Mouse (Mus musculus): ENCODE measurements around the gene Stk39. TPM values are rescaled to one million over a fixed set of nuclear protein-coding genes. Genes with fewer than 3 reads are reported as not detected.
"Not testable (repeated sequence)": the region's sequence is repeated elsewhere in the genome, so short reads cannot be mapped to it uniquely, and the experiment has no call there.

Stk39 gene
- total RNA-seq, 2 experiments from 2014 or later = 52.7 to 66.6 TPM

DNA sequence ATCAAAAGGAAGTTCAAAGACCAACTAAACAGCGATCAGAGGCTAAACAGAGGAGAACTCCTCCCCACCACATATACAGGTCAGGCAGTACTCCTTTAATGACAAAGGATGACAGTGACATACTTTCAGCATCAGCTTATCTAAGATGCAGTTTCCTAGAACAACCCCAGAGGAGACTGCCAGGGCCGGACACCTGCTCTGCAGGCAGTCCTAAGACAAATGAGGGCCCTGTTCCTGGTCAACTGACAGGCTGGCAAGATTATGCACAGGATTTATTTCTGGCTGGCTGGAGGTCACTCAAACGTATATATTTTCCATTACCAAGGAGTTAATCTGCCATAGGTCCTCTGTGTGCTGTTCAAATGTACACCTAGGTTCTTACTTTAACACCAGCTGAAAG lies 225.8 kb downstream of the Stk39 start:
- no peak for DNase-seq (ENCODE audit: low spot score in 2 of 2)

DNA sequence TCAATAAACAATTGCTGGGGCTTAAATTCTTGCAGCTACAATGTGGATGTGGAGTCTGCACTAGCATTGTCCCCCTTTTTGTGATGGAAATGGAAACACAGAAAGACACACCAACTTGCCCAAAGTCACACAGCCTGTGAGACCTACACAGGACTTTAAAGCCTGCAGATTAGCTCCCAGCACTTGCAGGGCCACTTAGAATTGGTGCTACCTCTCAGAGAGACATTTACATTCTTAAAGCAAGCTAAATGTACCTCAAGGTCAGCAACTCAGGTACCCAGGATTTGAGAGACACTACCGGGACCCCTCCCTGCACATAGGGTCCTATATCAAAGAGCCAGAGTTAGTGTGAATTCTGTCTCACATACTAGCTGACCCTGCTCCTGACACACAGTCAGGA lies 227.5 kb downstream of the Stk39 start:
- DNase-seq (ENCODE audit: low spot score in 2 of 2) = no peak

DNA sequence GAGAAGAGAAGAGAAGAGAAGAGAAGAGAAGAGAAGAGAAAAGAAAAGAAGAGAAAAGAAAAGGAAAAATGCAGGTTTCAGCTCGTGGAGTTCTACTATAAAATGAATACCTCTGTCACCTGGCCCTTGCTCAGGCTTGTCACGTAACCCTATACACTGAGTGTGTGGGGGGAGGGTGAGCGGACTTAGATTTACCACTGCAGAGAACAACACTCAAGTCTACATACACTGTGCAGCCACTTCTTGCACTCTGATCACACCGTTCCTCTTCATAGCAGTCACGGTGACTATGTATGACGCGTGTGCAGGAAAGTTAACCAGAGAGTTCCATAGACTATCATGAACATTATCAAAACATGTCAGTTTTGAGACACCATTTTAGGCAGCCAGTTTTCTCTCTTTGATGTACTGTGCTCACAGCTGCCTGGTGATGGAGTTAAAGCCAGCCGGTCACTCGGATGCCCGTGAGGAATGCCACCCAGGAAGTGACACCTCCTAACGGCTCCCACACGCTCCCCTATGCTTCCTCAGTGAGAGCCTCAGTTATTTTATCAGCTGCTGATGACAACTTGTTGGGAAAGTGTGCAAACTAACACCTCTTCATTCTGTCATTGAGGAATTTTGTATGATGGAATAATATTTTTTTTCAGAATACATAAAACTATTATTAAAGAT lies 228.1 kb downstream of the Stk39 start:
- DNase-seq (ENCODE audit: low spot score in 2 of 2) = no peak

DNA sequence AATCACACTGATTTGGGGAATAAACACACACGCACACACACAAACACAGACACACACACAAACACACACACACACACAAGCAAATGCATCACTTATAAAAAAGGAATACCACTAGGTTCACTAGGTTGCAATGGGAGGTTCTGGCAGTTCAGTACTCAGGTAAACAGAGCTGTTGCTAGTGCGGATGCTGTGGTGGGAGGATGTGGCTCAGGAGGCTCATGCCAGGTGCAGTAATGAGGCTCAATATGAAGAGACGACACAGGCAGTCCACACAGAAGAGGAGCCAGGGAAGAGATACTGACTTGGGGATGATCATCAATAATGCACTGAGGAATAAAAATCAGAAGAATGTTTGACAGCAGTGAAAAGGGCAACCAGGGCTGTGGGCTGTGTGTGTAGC lies 228.8 kb downstream of the Stk39 start:
- DNase-seq (ENCODE audit: low spot score in 2 of 2) = no peak

DNA sequence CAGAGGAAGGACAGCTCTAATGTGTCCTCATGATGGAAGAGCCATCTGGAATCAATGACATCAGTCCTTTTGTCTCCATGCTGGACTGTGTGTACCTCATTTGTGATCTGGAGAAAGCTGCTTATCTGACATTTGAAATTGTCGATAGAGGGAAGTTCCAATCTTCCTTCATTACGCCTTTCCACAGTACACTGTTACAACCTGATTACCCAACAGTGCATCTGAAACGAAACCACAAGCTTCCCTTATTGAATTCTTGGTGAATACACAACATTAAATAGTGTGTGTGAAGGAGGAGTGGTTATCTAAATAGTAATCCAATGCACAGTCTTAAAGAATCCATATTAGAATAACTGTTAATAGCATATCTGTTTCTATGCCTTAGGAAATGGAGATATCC lies 230.0 kb downstream of the Stk39 start:
- DNase-seq (ENCODE audit: low spot score in 2 of 2) = no peak

DNA sequence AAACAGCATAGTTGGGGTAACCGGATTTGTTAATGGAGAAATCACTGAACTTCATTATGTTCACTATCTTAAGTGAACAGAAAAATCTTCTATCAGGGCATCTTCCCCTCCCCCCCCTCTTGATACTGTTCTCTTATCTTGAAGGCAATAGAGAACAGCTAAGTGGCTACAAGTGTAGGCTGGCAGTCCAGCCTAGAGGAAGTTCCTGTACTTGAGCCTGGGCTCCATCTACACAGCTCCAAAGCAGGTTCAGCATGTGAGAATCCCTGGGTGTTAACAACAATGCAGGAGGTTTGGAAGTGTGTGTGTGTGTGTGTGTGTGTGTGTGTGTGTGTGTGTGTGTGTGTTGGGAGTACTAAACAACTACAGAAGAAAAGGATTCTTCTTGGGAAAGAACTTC lies 230.4 kb downstream of the Stk39 start:
- no peak for DNase-seq (ENCODE audit: low spot score in 2 of 2)

DNA sequence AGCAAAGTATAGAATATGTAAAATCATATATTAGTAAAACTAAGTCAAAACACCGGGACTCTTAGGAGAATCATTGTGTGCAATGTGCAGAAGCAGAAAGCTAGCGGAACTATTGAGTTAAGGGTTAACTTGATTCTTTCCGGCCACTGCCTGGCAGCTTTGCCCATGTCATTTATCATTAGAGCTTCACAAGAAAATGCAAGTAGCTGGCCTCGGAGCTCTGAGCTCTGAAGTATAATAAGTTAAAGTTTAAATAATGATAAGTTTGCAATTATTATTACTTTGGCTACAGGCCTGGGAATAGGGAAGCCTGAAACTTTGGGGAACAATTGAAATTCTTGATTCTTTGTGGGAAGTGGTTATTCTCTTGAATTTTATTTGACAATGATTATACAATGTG lies 232.7 kb downstream of the Stk39 start:
- DNase-seq (ENCODE audit: low spot score in 2 of 2) = not testable (repeated sequence)

DNA sequence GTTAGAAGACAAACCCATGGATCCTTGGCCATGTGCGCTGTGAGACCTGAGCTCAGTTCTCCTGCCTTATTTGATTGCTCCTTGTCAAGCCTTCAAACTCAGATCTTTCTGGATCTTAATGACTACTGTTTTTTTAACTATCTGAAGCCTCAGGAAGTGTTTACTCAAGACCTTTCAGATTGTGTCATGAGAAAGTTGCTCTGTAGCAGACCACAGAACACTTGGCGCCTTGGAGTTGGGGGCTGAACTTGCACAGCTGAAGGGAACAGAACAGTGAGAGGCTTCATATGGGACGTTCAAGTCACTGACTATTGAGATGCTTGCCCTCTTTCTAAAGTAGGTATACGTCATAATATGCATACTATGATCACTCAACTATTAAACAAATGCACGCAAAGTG lies 239.1 kb downstream of the Stk39 start:
- no peak for DNase-seq (ENCODE audit: low spot score in 2 of 2)

DNA sequence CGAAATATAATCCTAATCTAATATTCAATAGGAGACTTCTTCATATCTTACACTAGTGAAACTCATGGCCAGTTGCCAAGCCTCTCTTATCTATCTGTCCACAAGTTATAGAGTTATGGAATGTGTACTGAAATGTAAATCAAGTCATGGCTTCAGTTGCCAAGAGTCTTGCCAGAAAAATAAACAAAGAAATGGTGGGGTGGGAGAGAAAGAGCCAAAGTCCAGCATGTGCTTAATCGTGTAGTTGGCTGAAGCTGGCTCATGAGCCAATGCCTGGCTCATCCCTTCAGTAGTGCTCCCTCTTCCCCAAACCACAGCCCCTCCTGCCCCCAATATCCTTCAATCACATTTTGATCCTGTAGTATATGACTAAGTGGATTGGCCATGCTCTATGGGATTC lies 242.2 kb downstream of the Stk39 start:
- DNase-seq (ENCODE audit: low spot score in 2 of 2) = no peak

DNA sequence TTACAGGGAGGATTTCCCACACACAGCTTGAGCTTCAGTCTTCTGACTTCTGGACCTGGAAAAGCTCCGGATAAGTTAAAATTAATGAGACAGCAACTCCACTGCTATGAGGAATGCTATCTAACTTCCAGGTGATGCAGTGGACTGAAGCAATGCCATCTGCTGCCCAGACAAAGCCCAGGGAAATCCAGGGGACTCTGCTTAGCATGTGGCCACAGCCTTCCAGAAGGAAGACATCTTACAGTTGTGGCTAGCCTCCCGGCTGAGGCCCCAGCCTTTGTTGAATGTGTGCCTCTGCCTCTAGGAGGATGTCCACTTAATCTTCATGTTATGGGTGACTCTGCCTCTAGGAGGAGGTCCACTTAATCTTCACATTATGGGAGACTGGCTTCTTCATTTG lies 243.0 kb downstream of the Stk39 start:
- DNase-seq (ENCODE audit: low spot score in 2 of 2) = no peak

DNA sequence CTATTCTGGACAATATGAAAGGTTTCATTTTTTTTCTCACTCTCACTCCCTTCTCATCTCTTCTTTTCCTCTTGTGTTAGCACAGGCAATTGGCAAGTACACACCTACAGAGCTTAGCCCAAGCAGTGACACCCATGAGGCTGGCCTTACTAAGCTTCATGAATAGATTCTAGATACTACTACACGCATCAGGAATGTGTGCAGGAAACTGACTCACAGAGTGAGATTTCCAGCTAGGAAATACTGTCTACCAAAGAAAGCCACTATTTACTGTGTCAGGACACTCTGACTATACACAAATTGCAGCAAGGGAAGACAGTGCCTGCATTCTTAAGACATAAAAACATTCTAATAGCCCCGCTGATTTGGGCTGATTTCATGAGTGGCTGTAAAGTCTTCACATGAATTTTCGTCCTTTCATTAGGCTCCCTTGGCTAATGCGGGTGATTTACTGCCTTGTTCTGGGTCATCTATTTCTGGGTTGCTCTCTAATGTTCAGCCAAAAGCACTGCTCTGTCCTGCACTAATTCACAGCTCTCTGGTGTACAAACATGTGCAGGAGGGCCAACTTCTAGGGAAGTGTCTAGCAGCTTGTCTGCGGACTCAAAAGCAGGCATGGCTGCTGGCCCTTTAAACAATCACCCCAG lies 249.7 kb downstream of the Stk39 start:
- peak in 1 of 2 experiments; percentile 44 for DNase-seq (ENCODE audit: low spot score in 2 of 2)

DNA sequence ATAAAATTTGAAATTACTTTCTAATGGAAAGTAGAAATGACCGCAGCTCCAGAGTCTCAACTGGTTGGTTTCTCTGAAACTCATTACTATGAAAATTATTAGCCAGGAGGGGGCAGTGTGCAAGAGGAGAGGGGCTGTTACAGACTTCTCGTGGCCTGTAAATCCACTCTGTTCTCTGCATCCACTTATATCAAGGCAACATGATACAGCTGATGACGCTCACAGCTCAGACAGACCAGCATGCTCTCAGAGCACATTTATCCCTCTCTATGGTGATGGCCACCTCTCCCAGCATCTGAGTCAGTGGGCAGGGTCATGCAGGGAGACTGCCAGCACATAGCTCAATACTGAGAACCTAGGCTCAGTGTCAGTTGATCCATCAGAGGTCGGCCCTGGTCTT lies 250.8 kb downstream of the Stk39 start:
- DNase-seq (ENCODE audit: low spot score in 2 of 2) = no peak

DNA sequence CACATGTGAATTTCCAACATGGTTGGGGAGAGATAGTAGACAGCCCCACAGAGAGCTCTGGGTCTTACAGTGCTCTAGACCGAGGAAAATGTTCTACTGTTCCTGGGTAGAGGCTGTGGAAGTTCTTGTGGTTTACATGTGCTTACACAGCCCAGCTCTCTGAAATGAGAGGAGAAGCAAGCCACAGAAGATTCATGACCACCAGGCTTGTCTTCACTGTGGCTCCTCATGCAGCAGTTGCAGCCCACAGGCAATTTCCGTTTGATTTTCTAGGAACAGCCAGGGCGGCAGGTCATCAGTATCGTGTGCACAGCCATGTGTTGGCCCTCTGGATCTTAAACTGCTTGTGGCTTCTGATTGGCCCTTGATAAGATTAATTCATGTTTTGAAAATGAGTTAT lies 252.2 kb downstream of the Stk39 start:
- DNase-seq (ENCODE audit: low spot score in 2 of 2) = no peak

DNA sequence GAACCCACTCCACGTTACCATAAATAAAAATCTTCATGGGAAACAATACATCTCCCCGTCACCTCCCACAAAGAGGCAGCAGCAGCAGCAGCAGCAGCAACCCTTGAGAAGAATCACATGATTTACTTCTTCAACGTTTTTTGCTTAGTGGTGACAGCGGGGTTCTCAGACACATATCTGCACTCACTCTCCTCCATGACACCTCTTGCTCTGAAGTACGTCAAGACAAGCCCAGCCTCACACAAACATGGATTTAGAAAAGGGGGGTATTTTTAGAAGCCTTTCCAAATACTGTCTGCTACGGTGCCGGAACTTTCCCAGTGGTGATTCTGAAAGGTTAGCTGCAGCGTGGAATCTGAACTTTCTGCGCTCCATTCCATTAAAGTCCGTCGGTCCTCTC lies 256.9 kb downstream of the Stk39 start:
- no peak for DNase-seq (ENCODE audit: low spot score in 2 of 2)

DNA sequence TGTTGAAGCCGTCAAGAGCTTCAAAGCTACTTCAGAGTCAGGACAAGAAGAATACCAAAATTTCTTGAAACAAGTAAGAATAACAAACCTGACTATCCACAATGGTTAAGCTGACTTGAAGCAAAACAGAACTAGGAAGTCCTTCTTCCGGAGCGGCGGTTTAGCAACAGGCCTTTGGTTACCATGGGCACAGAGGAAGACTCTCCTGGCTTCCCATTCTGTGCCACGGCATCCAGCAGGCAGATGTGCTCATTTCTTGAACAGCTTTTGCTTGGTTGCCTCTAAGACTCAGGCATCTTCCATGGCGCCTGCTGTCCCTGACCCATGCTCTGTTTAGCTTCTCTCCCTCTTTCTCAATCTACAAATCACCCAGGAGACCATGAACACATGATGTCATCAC lies 257.7 kb downstream of the Stk39 start:
- DNase-seq (ENCODE audit: low spot score in 2 of 2) = no peak

DNA sequence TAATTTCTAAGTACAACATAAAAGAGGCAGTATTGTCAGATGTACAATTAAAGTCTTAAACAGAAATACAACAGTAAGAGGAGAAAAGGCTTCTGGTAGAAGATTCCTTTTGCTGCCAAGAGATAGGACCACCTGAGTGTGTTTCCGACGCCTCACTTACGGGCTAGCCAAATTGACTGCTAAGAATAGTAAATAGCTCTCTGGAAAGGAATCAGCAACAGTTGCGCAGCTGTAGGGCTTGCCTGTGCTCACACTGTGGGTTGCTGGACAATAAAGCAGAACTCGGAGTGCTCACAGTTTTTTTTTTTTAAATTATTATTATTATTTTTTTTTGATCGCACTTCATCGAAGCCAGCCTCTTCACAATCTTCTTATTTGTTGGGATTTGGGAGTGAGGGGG lies 260.6 kb downstream of the Stk39 start:
- no peak for DNase-seq (ENCODE audit: low spot score in 2 of 2)

DNA sequence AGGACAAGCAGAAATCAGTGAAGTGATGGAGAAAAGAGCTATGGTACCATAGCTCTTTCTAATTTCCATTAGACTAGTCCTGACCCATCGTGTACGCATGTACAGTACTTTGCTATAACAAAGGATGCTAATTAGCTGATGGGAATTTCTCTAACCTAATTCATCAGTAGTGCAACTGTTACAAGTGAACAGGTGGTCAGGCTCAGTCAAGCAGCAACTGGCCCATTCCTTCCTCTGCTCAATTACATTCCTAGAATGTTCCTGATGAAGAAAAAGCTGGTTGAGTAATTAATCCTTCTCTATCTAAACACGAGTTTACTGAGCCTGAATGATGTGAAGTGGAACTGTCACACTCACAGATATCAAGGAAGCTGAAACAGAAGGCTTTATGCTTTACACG lies 275.8 kb downstream of the Stk39 start:
- no peak for DNase-seq (ENCODE audit: low spot score in 2 of 2)

DNA sequence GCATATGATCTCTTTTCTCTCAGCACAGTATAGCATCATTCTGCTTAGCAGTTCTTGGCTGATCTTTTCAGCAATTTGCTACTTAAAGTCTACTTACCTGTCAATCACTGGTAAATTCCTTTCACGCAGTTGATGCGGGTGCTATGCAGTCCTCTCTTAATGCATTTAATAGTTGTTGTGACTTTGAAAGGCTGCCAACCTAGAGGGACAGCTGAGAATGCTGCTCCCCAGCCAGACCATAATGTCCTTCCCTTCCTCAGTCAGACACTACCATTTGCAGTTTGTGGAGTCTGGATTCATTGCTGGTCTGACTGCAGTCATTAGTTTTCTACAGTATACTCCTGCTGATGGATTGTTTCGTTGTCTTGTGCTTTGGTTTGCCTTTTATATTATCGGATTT lies 277.6 kb downstream of the Stk39 start:
- no peak for DNase-seq (ENCODE audit: low spot score in 2 of 2)

DNA sequence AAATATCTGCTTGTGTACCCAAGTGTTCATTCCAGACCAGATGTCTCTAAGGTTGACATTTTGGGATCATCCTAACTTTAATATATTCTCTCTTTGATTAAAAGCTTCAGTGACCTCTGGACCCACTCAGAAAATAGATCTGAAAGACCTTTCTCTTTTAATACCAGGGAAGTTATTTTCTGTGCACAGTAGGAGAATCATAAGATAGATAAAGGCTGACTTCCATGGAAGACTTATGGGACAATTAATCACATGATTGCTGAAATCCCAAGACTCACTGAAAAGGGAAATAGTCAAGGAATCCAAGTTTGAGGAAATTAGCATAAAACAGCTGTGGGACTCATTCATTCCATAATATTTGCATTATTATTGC lies 278.6 kb downstream of the Stk39 start:
- DNase-seq (ENCODE audit: low spot score in 2 of 2) = no peak

DNA sequence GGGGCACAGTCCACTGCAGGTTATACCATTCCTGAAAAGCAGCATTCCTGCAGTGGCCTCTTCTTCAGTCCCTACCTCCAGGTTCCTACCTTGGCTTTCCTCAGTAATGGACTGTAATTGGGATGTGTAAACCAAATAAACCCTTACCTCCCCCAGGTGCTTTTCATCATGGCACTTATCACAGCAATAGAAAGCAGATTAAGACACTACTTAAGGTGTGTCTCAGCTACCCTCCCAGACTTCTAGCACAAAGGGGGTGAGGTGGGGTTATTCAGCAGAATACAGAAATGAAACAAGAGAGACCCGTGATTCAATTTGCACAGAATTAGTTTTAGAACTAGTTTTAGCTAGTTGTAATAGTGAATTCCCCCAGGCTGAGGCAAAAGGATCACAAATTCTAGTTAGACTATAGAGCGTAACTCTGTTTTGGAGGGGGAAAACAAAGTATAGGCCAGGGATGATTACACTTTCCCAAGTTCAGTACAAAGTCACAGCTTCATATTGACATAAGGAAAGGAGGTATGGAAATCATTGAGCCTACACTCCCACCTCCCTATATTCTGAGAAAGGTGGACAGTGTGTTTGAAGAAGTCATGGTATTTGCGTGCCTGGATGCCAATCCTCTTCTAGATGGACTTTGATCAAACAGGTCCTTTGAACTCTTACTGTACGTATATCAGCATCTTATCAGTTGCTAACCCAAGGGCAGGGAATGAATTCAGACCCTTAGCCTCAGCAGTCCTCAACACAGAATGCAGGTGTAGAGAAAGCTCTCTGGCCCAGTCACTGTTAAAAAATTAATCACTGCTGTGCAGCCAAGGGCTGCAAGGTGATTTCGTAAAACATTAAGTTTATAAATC lies 279.2 kb downstream of the Stk39 start:
- DNase-seq (ENCODE audit: low spot score in 2 of 2) = no peak

DNA sequence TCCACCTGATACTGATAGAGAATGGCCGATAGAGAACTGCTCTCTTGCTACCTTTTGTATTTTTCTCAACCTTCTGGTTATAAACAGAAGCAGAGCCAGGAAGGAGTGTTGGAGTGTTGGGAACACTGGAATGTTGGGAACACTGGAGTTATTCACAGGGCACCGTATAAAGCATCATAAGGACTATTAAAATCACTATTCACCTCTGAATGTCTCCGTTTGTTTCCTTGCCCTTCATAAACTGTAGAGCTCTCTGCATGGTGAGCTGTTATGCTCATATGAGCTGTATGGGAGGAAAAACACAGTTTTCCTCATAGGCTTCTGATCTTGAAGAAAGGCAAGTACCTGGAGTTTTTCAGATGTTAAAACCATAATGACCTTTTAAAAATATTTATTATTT lies 295.6 kb downstream of the Stk39 start:
- no peak for DNase-seq (ENCODE audit: low spot score in 2 of 2)

DNA sequence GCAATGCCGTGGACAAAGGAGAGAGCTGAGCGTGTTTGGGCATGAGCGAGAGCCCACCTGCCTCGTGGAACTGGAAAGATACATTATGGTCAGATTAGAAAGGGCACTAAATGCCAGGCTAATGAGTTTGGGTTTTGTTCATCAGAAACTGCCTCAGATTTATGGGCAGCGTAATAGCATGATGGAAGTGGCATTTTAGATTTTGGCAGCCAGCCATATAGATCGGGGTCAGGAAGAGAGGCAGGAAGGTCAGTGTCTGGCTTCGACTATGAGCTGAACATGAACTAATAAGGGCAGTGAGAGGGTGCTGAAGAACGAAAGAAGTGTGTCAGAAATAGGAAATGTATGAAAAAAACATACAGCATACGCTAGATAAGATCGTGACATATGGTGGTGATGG lies 300.8 kb downstream of the Stk39 start:
- DNase-seq (ENCODE audit: low spot score in 2 of 2) = no peak
